Mouse (Mus musculus) lung, adult 2 months (tissue): Measurements from ENCODE around the gene Mogs. TPM values are rescaled to one million over a fixed set of nuclear protein-coding genes. Genes with fewer than 3 reads are reported as not detected.

Experiments used
- DNase-seq: peaks from one replicate; pipeline ENCODE4 v3.0.0; 2022
- H3K4me1 ChIP-seq: fragments of 200-500 bp; 2 replicates; pipeline ENCODE4 v1.6.1; 2011; ENCODE audit warnings: low read length; ENCODE audit not compliant: control insufficient read depth, insufficient read depth
- H3K4me3 ChIP-seq: fragments of 200-500 bp; replicated peaks from 2 replicates; pipeline ENCODE3; 2011; ENCODE audit warnings: low read depth, mild to moderate bottlenecking, control low read depth, low read length; ENCODE audit errors: extremely low read depth
- CTCF ChIP-seq: fragments of 200-500 bp; IDR thresholded peaks from 2 replicates; pipeline ENCODE4 v1.5.1; 2011; ENCODE audit warnings: mild to moderate bottlenecking, low read length, control low read depth; ENCODE audit not compliant: insufficient read depth
- WGBS: fragments of 180-500 bp; shearing (Covaris S2); methylation state at CpG from one replicate; pipeline ENCODE4 v1.1.7; 2018; 5-methylcytosine and 5-hydroxymethylcytosine counted together
- polyA plus RNA-seq: library from polyadenylated mRNA; depleted of rRNA; stranded (reverse); fragments of >200 nt; gene quantifications from 2 replicates; pipeline ENCODE4 v1.2.3, GENCODE M21; 2012; rRNA removed

Gene Mogs
- polyA plus RNA-seq, 1 experiment: 40.6 TPM

DNA sequence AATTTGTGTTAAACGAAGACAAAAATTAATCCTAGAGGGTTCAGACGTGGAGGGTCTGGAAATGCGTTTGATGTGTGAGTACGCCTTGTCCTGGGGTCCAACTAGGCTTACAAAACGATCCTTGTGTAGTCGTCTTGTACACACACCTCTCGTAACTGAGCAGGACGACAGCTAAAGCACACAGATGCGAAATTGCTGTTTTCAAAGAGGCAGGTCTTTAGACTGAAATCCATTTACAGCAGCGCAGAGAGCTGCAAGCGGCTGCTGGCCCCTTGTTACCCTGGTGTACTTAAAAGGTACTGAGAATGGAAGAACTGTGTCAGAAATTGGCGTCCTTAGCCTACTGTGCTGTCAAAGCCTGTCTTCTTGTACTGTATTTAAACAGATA lies 50.9 kb downstream of the Mogs start:
- WGBS: under 1% methylated on average over 12 of the region's 12 CpGs
- H3K4me1 ChIP-seq: peaks cover 5% of the 10 kb centered on the region
- H3K4me3 ChIP-seq: peak overlapping the region; percentile 90
- no peak for DNase-seq
- TF ChIP-seq CTCF: no peak

Other genes with a start within 250 kb of the Mogs start
- gene Sema4f, start 175.7 kb upstream of the Mogs start, polyA plus RNA-seq: 15.3 and 18.3 TPM in 2 replicates
- 2.3 and 3.5 TPM in 2 replicates for gene M1ap, start 168.6 kb upstream of the Mogs start, polyA plus RNA-seq
- gene Dok1, start 82.0 kb upstream of the Mogs start, polyA plus RNA-seq: 12.6 and 15.1 TPM in 2 replicates
- gene Loxl3, start 81.3 kb upstream of the Mogs start, polyA plus RNA-seq: 6.7 and 8.5 TPM in 2 replicates
- 389 and 538 TPM in 2 replicates for gene Aup1, start 61.0 kb upstream of the Mogs start, polyA plus RNA-seq
- gene Htra2, start 60.2 kb upstream of the Mogs start, polyA plus RNA-seq: 47.7 and 49.3 TPM in 2 replicates
- gene Dqx1, start 57.7 kb upstream of the Mogs start, polyA plus RNA-seq: 3.6 and 4.3 TPM in 2 replicates
- gene Tlx2, start 45.2 kb upstream of the Mogs start, polyA plus RNA-seq: 0.09 and 0.22 TPM in 2 replicates
- gene Pcgf1, start 37.6 kb upstream of the Mogs start, polyA plus RNA-seq: 11.0 and 18.5 TPM in 2 replicates
- 4.6 and 9.7 TPM in 2 replicates for gene Lbx2, start 29.1 kb upstream of the Mogs start, polyA plus RNA-seq
- 10.2 TPM in 2 replicates for gene Ccdc142, start 13.9 kb upstream of the Mogs start, polyA plus RNA-seq
- 5.4 and 5.5 TPM in 2 replicates for gene Gm42688, start 13.9 kb upstream of the Mogs start, polyA plus RNA-seq
- 60.3 and 68.7 TPM in 2 replicates for gene Mrpl53, start 6.5 kb upstream of the Mogs start, polyA plus RNA-seq
- gene Wbp1, start 6.1 kb downstream of the Mogs start, polyA plus RNA-seq: 174 and 211 TPM in 2 replicates
- 37.0 and 63.4 TPM in 2 replicates for gene Ino80b, start 9.9 kb downstream of the Mogs start, polyA plus RNA-seq
- gene Rtkn, start 20.0 kb downstream of the Mogs start, polyA plus RNA-seq: 110 and 116 TPM in 2 replicates
- 5.3 and 6.9 TPM in 2 replicates for gene Wdr54, start 40.9 kb downstream of the Mogs start, polyA plus RNA-seq
- gene 1700003E16Rik, start 40.9 kb downstream of the Mogs start, polyA plus RNA-seq: 4.6 and 5.5 TPM in 2 replicates
- 146 and 155 TPM in 2 replicates for gene Dctn1, start 50.4 kb downstream of the Mogs start, polyA plus RNA-seq
- 56.7 and 62.3 TPM in 2 replicates for gene Slc4a5, start 104.3 kb downstream of the Mogs start, polyA plus RNA-seq
- 1.3 and 2.6 TPM in 2 replicates for gene Mthfd2, start 210.4 kb downstream of the Mogs start, polyA plus RNA-seq
- gene Mob1a, start 210.5 kb downstream of the Mogs start, polyA plus RNA-seq: 39.1 and 41.3 TPM in 2 replicates
- gene Bola3, start 233.7 kb downstream of the Mogs start, polyA plus RNA-seq: 7.5 and 12.5 TPM in 2 replicates